Mouse (Mus musculus) kidney, postnatal 4 days (tissue): ENCODE results near the gene Tatdn3.
"Not testable (repeated sequence)": the region's sequence is repeated elsewhere in the genome, so short reads cannot be mapped to it uniquely, and the experiment has no call there.

Source experiments
- DNase-seq, 2 experiments: peaks; one replicate each; pipeline ENCODE4 v3.0.0; 2021; ENCODE audit warnings: mixed read lengths in 2 of 2

Tatdn3 gene

DNA sequence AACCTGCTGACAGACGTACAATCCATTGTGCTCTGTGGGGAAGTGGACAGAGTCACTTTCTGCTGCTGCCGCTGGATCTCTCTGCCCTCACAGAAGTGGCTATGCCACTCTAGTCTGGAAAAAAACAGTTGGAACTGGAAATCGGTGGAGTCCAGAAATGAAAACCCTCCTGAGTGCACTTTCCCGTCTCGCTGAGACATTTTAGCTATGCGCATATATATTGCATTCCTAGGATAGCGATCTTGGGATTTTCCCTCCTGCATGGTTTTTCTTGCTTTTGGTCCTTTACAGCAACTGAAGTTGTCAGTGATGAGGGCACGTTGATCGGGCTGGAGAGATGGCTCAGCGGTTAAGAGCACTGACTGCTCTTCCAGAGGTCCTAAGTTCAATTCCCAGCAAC lies 32.5 kb downstream of the Tatdn3 start:
- peak in 1 of 2 experiments; percentile 16 for DNase-seq

DNA sequence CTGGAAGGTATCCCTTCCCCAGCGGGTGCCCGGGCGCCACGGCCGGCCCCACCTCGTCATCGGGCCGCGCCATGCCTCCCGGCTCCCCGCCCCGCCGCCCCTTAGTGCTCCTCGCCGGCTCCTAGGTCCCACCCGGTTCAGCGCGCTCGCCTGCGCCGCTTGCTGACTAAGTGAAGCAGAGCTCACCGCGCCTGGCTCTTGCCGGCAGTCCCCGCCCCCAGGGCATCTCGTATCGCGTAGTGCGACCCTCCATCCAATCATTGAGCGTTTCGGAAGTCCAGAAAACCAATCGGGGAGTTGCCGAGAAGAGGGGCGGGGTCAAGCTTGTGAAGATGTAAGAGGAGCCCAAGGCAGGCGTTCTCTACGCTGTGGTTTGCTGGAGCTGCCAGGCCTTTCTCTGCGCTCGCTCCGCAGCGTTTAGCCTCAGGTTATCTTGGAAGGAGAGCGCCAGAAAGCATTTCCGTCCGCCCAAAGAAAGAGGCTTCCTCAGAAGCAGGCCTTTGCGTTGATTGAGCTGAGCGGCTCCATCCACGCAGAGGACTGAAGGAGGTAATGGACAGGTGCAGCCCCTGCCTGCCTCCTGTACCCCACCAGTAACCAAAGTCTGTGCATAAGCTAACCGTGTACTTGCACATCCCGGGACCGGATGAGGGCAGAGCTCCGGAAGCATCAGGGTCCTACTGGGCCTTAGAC lies 36.6 kb downstream of the Tatdn3 start, which contains the start of gene Flvcr1:
Flvcr1 (minus strand) TSS at position 138 of the 693 bp plus-strand sequence.
- peak; percentile 99 to 100 for DNase-seq

GRCm38 (mm10) chr1:191025016-191026012 lies 37.4 kb downstream of the Tatdn3 start:
- DNase-seq: peak in 1 of 2 experiments; percentile 8

DNA sequence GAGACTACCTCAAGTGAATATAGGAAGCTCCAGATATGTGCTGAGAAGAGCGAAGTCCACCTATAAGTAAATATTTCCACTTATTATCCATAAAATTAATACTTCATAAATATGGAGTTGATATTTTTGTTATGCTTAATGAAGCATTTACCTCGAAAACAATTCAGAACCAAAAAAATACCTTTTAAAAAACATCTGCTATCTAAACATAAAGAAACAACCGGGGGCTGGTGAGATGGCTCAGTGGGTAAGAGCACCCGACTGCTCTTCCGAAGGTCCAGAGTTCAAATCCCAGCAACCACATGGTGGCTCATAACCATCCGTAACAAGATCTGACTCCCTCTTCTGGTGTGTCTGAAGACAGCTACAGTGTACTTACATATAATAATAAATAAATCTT lies 38.9 kb downstream of the Tatdn3 start:
- DNase-seq: not testable (repeated sequence)

DNA sequence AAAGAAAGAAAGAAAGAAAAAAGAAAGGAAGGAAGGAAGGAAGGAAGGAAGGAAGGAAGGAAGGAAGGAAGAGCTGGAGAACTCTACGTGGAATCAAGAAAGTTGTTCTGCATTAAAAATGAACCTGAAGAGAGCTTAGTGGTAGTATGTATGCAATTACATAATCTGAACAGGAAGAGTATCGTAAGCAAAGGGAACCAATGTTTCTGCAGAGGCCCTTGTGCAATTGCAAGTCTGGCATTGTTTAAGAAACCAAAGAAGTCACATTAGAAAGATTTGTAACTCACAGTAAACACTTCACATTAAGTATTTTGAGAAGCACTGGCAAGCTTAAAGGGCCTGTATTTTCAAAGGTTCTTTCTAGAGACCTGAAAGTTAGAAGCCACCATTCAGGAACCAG lies 39.6 kb downstream of the Tatdn3 start:
- no peak for DNase-seq

- no peak for DNase-seq
Observed at GRCm38 (mm10) chr1:191021016-191021415, 41.7 kb downstream of the Tatdn3 start.

DNA sequence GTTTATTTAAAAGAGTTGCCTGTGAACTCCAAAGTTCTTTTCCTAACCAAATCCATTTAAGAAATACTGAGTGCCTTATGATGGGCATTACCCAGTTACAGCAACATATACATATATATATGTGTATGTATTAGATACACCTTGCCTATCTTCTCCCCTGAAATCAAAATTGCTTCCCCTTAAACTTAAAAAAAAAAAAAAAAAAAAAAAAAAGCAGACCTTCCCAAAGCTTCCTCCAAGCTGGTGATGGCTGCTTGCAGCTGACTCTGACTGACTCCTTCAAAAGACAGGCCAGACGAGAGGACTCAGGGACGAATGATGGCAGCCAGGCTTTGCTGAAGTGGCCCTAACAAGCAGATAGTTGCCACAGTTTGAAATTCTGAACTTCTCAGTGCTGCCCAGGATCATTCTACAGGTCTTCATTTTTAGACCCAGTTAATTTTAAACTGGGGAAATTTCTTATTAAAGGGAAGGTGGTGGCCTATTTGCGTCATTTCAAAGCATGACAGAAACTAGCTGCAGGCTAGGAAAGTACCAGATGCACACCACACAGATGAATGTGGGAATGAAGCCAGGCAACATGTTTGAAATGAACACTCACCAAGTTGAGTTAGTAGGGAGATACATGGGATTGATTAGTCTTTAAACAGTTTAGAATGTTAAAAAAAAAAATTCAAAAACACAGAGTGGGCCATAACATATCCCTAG lies 42.4 kb downstream of the Tatdn3 start:
- no peak for DNase-seq

- DNase-seq: no peak
Observed at GRCm38 (mm10) chr1:191019803-191020202, 42.9 kb downstream of the Tatdn3 start.

GRCm38 (mm10) chr1:191014271-191014670 lies 48.5 kb downstream of the Tatdn3 start:
- DNase-seq: no peak

- DNase-seq: peak in 1 of 2 experiments; percentile 22
Observed at GRCm38 (mm10) chr1:191008707-191009106, 54.0 kb downstream of the Tatdn3 start.

- peak; percentile 63 to 66 for DNase-seq
Observed at GRCm38 (mm10) chr1:191002201-191002600, 60.5 kb downstream of the Tatdn3 start.

- DNase-seq: no peak
Observed at GRCm38 (mm10) chr1:191000686-191001085, 62.0 kb downstream of the Tatdn3 start.

DNA sequence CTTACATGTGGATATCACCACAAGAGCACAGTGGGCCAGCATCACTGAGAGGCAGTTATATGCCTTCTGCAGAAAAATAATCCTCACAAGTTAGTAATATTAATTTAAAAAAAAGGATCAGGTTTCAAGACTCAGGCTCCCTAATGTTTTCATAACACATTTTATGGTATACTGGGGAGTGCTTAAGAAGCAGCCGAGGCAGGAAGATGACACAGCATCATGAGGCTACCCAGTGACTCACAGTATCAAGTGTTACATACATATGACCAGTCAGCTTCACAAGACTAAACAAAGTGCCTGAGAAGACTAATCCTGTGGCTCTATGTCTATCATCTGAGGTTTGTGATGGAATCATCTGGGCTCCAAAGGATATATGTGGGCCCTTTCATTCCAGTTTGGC lies 64.7 kb downstream of the Tatdn3 start:
- no peak for DNase-seq

DNA sequence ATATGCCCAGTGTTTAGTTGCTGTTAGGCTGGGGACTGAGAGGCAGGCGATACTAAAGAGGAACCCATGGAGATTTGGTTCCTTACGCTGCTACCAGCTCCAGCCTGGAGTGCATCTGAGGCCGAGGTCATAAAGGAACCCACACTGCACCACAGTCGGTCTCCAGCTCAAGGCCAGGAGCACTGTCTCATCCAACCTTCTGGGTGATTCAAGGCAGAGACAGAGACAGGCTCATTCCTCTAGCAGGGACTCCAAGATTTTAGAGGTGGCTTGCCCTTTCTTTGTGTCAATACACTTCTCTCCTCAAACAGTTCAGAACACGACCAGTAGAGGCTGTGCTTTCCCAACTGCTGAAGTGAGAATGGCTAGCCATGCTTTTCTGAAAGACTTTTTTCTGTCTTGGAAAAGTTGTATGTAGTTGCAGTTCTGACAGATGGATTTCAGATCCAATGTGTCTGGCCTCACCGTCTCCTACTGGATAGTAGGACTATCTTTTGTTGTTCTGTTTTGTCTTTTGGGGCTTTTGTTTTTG lies 66.3 kb downstream of the Tatdn3 start:
- DNase-seq: no peak
